Mouse (Mus musculus) cerebellum, adult 9-10 months (tissue): Measurements from ENCODE around the gene Sez6l2.
A peak's percentile ranks its signal among the peaks of the same experiment; 100 is the strongest.

Experiments
- DNase-seq: peaks from one replicate; pipeline ENCODE4 v3.0.0; 2022

Sez6l2 gene

DNA sequence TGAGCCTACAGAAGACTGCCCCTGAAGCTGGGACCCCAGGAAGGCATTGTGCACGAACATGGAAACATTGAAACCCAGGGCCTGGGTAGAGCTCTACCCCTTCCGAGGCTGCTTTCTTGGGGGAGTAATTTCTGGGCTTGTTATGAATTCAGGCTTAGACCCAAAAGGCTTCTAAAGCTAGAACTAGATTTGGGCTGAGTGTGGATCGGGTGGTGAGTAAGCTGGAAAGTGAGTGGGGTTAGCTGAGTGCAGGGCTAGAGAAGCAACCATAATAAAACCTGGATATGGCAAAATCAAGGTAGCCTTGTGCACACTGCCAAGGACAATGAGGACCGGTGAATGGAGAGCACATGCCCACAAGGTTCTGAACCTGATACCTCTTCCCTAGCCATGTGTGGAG lies 11.6 kb downstream of the Sez6l2 start:
- DNase-seq: no peak

DNA sequence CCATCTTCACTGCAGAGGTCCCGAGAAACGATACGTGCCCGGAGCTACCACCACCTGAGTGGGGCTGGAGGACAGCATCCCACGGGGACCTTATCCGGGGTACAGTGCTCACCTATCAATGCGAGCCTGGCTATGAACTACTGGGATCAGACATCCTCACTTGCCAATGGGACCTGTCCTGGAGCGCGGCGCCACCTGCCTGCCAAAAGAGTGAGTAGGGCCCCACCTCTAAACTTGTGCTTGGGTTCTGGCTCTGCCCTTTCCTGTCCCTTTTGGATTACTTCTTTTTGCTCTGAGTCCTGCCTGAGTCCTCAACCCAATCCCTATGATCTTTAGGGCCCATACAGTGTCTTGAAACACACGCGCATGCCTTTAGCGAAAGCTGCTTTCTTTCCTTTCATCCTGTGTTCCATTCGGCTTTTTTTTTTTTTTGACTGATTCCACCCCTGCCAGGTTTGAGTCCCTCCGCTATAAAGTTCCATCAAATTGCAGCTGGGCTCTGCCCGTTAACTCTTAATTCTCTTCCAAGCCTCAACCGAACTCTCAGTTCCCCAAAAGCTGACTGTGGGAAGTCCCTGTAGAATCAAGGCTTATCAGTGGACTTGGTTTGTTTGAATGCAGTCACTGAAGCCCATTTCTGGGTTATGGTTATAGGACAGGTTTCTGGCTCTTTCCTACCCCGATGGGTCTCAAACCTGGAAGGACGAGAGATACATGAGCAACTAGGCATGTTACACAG lies 13.4 kb downstream of the Sez6l2 start:
- DNase-seq: no peak

DNA sequence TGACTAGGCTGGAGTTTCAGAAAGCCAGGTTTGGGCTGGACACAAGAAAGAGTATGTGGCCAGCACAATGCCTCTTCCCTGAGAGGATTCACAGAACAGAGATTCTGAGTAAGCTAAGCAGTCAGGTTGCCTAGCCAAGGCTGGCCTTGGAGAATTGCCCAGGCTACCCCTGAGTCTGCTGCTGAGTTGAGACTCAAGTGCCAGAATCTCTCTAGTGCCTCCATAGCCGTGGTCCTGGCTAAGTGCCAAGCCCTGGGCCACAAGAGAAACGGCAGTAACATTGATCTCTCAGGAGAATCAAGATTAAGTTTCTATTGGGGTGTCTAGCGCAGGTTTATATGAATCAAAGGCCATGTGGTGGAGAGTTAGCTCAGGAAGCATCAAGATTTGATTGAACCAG lies 15.2 kb downstream of the Sez6l2 start:
- DNase-seq: peak; percentile 81

DNA sequence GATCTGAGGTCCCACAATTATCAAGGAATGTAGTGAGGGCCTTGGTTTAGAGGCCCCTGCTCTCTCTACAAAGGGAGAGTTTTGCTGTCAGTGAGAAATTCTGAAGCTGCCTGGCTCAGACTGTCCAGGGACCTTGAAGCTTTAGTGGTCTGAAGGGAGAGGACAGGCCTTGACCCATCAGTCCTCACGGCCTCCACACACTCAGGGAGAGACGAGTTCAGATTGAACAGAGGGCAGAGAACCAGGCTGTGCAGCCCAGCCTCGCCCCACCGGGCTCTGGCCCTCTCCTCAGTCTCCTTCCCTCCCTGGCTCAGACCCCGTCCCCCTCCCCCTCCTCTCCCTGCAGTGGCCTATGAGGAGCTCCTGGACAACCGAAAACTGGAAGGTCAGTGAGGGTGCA lies 17.0 kb downstream of the Sez6l2 start:
- no peak for DNase-seq

DNA sequence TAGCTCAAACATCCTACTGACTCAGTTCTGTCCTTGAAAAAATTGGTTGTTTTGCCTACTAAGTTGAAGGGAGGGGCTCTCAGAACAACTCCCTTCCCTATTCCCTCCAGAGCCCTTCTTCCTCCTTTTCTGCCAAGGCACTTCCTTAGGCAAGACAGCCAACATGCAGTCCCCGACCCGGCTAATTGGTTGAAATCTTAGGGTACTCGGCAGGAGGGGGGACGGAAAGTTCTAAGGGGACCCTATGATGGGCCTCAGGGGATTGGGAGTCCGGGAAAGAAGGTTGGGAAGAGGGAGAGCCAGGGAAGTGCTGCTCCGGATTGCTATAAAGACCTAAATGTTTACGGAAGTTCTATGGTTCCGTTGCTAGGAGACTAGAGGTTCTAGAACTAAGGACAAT lies 25.1 kb downstream of the Sez6l2 start:
- no peak for DNase-seq

DNA sequence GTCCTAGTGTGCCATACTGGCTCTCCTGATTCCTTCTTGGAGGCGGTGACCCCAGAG lies 25.4 kb downstream of the Sez6l2 start, which contains the start of gene Cdipt:
TSS of gene Cdipt (plus strand) at position 22 of the 57 bp plus-strand sequence.
- no peak for DNase-seq

DNA sequence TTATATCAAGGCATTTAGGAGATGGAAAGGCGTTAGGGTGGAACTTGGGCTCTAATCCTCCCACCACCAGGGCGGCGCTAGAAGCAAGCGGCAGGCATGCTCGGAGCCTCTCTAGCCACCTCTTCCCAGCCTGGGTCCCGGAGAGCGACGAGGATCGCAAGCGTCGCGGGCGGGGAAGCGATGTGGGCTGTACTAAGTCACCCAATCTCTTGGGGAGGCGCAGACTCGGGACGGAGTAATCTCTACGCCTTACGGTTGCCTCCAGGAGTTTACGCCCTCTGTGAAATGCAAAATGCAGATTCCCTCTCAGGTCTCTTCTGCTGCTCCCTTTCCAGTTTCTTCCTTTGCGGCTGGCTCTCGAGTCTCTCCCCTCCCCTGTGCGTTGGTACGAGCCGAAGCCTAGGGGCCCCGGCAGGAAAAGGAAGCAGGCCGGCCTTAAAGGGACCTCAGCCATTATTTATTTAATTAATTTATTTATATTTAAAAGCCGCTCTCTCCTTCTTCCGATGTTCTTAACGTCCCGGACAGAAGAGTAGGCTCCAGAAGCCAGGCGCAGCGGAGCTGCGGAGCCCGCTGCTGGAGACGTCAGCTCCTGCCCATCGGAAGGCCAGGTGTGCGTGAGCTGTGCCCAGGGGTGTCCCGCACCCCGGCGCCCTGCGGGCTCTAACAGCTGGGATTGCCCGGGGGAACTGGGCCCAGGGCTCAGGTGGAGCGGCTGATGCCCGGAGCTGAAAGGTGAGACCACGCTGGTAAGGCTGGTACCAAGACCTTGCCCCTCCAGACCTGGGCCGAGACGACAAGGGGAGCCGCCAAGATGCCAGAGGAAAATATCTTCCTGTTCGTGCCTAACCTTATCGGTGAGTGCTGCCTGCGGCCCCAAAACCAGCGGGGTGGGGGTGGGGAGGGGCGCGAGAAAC lies 25.8 kb downstream of the Sez6l2 start, which contains the start of gene Cdiptos:
TSS of gene Cdiptos (minus strand) at position 149 of the 917 bp plus-strand sequence.
- DNase-seq: peak; percentile 96

DNA sequence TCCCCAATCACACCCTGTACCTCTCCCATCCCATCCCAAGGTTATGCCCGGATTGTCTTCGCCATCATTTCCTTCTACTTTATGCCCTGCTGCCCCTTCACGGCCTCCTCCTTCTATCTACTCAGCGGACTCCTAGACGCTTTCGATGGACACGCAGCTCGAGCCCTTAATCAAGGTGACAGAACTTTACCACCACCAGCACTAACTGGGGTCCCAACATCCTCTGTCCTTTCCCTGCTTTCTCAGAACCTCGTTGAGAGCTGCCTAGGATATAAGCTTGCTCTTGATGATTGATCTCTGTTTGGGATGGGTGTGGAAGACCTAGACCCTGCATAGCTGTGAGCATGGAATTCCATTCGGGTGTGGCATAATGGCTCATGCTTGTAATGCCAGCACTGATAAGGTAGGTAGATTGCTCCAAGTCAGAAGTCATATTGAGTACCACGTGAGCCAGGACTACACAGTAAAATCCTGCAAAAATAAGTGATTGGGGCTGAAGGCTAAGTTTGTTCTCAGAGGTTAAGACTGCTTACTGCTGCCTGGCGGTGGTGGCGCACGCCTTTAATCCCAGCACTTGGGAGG lies 26.6 kb downstream of the Sez6l2 start:
- no peak for DNase-seq

DNA sequence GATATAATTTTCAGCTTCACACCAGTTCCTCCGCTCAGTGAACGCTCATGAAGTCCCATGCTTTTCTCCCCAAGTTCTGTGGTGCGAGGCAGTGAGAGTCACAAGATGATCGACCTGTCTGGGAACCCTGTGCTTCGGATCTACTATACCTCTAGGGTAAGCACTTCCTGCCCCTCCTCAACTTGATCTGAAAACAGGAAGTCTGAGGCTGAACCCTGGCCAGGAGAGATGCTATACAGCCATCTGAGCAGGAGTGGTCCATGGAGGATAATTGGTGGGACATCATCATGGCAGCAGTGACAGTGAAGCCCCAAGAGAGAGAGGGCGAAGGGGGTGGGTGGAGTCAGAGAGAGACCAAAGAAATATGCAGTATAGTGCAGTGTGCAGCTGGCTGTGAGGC lies 28.5 kb downstream of the Sez6l2 start:
- no peak for DNase-seq

DNA sequence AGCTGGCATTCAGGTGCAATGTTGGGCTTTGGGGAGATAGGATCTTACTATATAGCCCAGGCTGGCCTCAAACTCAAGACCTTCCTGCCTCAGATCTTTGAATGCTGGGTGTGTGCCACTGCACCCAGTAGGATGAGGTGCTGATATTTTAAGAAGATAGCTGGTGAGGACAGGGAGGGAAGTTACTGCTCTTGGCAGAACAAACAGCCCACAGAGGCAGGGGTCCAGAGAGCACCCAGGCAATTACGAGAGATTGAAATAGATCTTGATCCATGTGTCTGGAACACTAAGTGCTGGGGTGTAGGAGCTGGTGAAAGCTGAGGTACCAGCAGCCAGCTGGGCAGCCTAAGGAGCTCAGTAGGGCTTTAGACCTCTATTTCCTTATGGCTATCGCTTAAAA lies 31.2 kb downstream of the Sez6l2 start:
- no peak for DNase-seq

DNA sequence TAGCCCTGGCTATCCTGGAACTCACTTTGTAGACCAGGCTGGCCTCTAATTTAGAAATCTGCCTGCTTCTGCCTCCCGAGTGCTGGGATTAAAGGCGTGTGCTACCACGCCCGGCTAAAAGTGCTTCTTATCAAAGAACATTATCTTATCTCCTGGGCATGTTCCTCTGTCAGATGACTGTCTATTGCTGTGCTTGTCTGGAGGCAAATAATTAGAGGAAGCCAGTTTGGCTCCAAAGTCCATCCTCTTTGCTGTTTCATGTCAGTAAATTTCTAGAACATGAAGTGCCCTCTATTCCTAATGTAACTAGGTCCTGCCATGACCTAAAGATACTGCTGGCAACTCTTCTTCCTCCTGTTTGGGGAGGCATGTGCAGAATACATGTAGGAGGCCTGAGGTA lies 31.7 kb downstream of the Sez6l2 start:
- DNase-seq: no peak

DNA sequence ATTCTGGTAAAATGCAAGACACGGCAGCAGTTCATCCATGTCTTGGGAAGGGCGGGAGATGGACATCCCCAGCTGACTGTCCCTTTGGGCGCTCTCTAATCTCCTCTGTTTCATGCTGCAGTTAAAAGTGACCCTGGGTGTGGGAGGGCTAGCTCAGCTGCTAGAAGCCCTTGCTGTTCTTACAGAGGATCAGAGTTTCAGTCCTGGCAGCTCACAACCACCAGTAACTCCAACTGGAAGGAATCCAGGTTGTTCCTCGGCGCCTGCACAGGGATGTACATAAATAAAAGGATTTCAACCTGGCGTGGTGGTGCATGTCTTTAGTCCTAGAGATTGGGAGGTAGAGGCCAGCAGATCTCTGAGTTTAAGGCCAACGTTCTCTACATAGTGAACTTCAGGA lies 32.8 kb downstream of the Sez6l2 start:
- no peak for DNase-seq

DNA sequence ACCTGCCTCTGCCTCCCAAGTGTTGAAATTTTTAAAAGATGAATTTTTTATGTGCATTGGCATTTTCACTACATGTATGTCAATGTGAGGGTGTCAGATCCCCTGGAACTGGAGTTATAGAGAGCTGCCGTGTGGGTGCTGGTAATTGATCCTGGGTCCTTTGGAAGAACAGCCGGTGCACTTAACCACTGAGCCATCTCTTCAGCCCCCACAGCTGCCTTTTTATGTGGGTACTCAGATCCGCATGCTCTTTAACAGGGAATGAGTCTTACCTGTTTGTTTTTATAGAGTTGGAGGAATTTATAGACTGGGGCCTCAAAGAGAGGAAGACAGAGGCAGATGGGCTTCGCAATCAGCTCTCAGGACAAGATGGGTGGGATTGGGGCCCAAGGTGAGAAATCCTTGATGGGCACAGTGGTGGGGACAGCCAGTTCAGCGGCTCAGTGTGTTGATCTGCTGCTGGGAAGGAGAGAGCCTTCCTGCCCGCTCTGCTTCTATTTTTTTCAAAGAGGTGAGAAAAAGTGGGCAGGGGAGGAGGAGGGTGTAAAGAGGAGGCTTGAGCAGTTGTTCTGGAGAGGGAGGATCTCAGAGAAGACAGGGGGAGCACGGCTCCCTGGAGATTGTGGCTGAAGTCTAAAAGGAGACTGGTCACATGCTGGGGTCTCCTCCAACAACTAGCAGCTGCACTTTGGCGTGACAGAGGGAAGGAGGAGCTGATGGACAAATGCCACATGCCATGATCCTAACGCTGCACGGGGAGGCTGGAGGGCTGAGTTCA lies 34.5 kb downstream of the Sez6l2 start:
- DNase-seq: no peak

DNA sequence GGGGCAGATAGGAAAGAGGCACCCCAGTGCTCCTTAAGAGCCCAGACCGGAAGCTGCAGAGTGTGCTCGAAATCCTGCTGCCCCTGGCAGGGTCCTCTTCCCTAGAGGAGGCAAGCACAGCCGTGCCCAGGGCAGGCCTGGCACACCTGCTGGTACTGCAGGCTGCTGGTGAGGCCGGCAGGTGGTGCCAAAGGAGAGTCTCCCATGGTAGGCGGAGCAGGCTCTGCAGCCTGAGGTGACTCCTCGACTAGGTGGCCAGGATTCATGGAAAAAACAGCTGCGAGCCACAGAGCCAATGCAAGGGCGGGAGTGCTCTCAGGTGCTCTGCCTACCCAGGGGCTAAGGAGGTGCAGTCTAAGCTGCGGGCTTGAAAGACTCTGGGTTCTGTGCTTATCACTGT lies 36.0 kb downstream of the Sez6l2 start:
- peak; percentile 87 for DNase-seq

DNA sequence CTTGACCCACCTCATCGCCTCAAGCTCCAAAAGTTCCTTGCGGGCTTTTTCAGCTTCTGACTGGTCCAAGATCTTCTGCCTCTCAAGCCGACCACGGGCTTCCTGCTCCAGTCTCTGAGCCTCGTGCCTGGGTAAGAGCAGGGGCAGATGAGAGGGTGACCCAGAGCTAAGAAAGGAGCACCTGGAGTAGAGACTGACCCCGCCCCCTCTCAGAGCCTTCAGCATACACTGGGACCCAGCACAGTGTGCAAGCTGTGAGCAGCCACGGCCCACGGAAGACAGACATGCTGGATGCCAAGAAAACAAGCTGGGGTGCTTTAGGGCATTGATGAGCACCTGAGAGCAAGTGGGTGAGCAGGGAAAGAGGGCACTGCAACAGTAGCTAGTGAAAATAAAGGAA lies 38.5 kb downstream of the Sez6l2 start:
- no peak for DNase-seq

DNA sequence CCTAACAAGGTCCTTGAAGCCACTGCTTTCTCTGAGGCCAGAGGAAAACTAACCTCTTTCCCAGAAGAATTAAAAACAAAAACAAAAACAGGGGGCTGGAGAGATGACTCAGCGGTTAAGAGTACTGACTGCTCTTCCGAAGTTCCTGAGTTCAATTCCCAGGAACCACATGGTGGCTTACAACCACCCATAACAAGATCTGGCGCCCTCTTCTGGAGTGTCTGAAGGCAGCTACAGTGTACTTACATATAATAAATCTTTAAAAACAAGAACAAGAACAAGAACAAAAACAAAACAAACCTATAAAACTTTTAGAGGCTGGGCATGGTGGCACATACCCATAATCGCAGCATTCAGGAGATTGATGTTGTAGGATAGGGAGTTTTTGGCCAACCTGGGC lies 46.1 kb downstream of the Sez6l2 start:
- DNase-seq: no peak

DNA sequence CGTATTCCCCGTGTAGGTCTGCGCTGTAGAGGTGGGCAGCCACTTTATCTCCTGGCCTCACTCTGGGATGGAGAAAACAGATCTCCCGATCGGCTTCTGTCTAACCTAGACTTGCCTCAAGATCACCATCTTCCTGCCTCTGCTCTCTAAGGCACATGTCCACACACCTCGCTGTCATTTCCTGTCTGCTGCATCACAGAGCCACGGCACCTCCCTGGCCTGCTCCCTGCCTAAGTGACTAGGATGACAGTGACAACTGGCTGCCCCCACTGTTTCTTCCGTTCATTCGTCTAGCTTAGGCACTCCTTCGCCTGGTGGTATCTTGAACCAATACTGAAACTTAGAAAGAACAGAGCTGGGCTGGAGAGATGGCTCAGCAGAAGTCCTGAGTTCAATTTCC lies 49.2 kb downstream of the Sez6l2 start:
- no peak for DNase-seq

DNA sequence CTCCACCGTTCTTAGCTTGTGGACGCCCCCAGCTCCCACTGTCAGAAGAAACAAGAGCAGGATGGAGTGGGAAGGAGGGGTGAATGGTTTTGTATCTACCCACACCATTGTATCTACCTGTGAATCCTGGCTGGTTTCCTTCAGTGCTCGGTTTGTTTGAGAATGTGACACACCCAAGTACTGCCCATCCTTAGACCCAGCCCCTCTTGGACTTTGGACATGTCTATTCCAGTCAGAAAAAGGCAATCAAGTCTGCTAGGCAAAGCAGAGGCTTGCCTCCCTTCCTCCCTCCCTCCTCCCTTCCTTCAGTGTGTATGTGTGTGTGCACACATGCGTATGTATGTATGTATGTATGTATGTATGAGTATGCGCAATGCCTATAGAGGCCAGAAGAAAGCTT lies 53.3 kb downstream of the Sez6l2 start:
- DNase-seq: no peak

DNA sequence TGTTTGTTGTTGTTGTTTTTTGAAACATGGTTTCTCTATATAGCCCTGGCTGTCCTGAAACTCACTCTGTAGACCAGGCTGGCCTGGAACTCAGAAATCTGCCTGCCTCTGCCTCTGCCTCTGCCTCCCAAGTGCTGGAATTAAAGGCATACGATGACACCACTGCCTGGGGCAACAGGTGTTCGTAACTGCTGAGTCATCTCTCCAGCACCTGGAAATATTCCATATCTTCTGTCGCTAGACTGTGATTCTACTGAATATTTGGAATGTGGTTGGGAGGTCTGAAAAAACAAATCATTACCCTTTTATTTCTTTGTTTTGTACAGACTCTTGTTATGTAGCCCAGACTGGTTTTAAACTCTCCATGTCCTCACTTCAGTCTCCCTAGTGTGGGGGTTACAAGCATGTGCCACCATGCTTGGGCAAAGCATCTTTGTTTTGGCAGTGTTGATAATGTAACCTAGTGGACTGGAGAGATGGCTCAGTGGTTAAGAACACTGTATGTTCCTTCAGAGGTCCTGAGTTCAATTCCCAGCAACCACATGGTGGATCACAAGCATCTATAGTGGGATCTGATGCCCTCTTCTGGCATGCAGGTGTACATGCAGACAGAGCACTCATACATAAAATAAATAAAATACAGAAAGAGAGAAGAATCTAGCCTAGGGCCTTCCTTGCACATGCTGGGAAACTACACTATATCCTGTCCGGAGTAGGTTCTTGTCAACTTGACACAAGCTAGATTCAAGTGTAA lies 53.9 kb downstream of the Sez6l2 start:
- no peak for DNase-seq

DNA sequence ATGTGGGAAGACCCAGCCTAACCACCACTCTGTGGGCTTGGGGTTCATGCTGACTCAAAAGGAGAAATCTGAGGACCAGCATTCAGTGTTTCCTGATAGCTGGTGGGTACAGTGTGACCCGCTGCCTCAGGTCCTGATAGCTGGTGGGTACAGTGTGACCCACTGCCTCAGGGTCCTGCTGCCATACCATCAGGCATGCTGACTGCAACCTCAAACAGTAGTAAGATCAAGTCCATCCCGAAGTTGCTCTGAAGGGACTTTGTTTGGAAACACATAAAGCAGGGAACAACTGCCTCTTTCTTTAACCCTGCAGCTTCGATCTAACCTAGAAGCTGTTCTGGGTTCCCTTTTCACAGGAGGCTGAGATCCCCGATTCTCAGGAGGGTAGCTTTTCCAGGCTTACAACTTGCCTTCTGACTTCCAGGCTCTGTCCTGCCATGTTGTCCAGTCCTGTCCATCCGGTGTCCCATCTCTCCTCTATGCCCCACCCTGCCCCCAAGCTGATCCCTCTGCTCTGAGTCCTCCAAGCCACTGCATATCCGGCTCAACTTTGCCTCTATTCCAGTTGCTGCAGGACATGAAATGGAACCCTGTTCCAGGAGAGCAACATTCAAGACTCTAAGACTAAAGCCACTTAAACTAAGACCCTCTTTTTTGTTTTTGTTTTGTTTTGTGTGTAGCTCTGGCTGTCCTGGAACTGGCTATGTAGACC lies 57.1 kb downstream of the Sez6l2 start:
- DNase-seq: peak; percentile 60

DNA sequence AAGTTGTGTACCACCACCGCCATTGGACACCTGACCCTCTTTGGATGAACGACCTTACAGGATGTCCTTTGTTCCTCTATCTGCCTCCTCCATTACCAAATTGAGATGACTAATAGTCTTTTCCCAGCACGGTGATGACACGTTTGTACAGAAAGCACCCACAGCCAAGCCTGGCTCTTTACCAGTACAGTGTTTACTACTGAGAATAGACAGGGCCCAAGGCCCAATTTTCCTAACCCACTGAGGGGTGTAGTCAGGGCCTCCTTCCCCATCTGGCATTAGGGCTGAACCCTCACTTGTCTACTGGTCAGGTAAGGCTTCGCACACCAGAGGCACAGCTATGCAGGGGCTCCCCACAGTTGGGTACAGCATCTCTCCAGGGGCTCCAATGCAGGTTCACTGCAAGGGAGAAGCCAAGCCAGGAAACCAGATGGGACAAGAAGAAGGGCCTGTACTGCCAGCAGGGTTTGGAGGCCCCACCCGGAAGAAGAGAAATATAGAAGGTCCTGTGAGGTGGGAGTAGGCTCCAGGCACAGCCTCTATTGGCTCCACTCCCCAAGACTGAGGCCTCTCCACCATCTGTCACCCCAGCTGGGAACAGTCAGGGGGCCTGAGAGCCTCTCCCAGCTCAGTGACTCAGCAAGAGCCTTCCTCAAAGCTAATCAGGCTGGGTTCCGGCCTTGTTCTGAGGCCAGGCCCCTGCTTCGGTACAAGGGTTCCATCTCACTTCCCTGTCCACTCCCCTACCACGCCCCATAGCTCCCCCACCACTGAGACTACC lies 58.1 kb downstream of the Sez6l2 start:
- DNase-seq: peak; percentile 100
